Mouse (Mus musculus) megakaryocyte, embryonic 14.5 days (primary cell): ENCODE measurements around the gene Asic2.

Source experiments
- FLI1 ChIP-seq: IDR thresholded peaks from 2 replicates; pipeline ENCODE4 v1.6.1; 2012; ENCODE audit warnings: low read length, inconsistent platforms, mixed read lengths
- GATA1 ChIP-seq: IDR thresholded peaks from 3 replicates; pipeline ENCODE4 v1.6.1; 2012; ENCODE audit warnings: mixed read lengths, low read length, inconsistent platforms, borderline replicate concordance

DNA sequence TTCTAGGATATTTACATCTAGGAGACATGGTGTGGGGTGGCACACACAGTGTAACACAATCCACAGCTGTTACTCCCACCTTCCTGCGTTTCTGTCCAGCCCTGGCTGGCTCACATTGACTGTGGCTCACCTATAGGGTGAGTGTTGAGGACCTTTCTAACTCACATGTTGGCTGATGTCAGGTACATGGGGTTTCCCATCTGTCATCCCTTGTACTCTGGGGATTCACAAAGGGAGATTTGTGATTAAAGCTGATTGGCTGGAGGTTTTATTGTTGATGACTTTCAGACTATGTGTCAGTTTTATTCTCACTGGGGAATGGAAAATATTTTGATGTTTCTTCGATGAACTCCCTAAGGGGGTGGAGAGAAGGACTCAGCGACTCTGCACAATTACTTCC, 229.3 kb downstream of the Asic2 start:
- TF ChIP-seq GATA1 (no peak), FLI1 (no peak)
